Mouse (Mus musculus) c-Kit-positive CD71-negative TER-119-negative erythroid progenitor cells, embryonic 14.5 days (primary cell): ENCODE measurements at regions not wholly inside any gene's neighbourhood (a gene's known extent, or its start where the extent isn't known, plus 50 kb on each side); places are given as distances from the start of the nearest gene placed in this dataset.

Experiments used
- DNase-seq: peaks from one replicate; pipeline ENCODE4 v3.0.0-alpha.2; 2013; ENCODE audit warnings: low read depth

DNA sequence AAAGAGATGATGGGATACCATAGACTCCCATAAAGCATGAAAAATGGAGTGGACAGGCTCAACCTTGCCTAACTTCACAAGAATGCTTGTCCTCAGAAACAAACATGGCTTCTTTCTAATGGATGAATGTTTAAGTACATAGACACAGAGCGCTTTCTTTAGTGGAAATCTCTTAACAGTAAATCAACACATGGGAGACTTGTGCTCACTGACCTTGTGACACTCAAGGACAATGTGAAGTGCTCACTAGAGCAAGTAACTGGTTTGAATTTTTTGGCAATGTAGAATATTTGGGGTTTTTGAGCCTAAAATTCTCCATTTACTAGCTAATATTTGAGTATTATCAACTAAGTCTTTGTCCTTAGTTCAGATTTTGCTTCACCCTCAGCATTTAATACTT lies 88.0 kb downstream of the Tent5c start:
- DNase-seq: no peak

DNA sequence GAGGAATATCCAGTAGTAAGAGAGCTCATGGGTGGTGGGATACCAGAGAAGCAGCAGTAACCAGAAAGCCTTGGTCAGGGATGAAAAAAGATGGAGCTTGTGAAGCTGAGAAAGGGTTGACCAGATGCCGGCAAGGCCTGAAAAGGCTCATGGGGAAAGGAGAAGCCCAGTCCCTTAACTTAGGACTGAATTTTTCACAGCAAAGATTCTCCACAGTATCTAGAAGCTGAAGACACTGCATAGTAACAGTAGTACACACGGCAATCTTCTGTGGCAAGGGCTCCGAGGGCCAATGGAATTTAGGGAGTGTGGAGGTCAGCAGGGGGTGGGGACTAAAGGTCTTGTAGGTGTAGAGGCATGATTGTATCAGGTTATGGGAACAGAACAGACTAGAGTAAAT lies 91.6 kb downstream of the Tent5c start:
- DNase-seq: no peak

DNA sequence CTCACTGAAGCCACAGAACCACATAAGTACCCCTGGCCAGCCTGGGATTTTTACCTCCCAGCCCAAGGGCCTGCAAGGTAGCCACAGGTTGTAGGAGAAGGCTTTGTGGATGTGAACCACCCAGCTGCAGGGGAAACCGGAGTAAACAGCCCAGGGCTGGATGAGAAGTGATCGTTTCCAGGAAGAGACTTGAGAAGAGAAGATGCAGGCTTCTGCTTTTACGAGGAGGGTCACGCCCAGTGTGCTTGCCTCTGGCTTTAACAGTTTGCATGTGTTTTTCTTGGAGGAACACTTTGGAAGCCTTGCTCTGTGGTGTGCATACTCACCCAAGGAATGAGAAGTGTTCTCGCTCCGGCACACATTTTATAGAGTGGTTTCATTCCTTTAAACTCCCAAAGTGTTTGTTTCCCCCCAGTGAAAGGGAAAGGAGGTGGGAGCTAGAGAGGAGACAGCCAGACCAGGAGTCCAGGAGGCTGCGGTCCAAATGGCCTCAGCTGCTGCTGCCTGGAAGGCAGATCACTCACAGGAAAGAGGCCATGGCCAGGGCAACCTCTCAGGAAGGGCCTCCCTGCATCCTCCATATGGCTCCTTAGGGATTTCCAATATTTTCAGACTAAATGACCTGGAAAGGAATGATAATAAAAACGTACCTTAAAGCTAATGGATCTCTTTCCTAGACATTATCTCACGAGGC lies 94.1 kb downstream of the Tent5c start:
- DNase-seq: no peak

DNA sequence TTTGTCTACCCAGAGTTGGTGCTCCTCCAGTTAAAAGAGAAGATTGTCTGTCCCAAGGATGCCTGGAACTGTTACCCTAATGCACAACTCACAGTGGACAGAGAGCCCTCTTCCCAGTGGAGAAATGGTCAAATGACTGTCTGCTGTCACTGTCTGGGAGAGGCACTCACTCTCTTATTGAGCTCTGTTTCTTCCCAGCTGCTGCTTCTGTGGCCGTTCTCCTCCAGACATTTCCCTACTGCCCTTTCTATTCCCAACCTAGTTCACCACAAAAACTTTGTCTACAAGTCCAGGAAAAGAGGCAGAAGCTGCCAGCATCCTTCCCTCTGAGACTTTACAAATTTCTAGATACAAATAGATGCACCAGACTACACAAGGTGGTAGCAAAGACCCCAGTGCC lies 95.2 kb downstream of the Tent5c start:
- DNase-seq: no peak

DNA sequence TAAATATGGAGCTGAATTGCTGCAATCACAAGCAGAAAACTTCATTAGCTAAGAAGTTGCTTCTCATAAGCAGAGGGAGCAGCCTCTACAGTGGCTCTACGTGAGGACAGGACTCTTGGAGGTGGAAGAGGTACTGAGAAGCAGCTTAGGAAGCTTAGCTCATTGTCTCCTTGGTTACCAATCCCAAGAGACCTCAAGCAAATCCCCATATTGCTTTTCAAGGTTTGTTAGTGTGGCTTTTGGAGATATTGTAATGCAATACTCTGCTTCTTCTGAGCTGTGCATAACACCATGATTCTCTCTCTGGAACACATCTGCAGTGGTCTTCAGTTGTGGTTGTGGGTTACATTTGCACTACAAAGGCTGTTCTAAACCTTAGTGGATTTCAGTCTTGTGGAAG lies 106.9 kb downstream of the Tent5c start:
- no peak for DNase-seq

DNA sequence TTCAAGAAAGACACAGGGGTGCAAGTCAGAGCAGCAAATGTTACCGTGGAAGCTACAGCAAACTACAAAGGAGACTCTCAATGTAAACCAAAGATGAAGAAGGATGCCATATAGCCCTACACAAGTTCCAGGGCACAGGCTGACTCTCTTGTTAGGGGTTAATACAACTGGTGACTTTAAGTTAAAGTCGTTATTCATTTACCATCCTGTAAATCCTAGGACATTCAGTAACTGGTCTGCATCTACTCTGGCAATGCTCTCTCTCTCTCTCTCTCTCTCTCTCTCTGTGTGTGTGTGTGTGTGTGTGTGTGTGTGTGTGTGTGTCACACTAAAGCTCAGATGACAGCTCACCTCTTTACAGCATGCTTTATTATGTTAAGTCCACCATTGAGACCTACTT lies 107.8 kb downstream of the Tent5c start:
- DNase-seq: no peak

DNA sequence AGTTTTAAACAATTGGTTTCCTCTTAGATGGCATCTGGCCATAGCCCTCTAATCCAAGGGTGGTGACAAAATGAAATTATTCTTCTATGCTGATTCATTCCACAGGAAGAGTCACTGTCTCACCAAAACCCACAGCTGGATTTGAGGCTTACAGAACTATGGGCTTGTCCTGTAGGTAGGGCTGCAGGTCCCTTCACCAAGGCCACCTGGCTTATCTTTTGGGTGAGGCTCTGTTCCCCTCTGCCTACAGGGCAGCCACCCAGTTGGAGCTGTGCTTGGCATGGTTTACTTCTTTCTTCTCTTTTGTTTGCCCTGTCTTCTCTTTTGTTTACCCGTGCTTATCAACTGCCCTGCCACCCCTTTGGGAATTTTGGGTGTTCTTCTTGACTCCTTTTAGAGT lies 113.0 kb downstream of the Tent5c start:
- DNase-seq: no peak

DNA sequence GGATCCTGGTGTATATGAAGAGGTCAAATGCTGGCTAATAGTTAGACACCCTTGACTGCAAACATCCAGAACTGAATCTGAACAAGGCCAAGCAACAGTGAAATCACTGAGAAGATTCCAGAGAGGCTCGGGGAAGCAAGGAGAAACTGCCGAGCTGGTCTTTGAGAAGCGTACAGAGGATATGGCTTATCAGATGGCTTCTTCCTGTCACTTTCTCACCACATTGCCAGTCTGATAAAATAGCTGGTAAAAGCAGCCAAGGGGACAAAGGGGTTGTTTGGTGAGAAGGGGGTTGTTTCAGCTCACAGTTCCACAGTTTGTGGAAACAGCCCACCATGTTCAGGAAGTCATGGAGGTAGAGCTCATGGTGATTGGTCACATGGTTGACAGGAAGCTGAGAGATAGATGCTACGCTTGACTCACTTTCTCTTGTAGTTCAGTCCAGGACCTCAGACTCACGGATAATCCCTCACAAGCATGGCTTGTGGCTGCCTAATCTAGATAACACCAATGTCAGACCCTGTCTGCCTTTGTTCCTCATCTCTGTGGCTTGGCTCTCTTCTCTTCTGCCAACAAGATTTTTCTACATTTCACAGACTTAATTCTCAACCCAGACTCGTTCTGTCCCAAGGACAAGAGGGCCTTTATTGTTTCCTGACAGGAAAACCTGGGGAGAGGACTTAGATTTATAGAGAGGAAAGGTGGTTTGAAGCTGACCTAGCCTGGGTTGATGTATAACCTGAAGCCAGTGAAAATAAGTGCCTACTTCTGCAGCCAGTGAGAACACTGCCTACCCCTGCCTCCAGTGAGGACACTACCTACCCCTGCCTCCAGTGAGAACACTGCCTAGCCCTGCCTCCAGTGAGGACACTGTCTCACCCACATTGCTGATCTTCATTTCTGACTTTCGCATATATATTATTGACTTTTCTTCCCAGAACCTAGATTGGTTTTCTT lies 122.0 kb downstream of the Tent5c start:
- no peak for DNase-seq

DNA sequence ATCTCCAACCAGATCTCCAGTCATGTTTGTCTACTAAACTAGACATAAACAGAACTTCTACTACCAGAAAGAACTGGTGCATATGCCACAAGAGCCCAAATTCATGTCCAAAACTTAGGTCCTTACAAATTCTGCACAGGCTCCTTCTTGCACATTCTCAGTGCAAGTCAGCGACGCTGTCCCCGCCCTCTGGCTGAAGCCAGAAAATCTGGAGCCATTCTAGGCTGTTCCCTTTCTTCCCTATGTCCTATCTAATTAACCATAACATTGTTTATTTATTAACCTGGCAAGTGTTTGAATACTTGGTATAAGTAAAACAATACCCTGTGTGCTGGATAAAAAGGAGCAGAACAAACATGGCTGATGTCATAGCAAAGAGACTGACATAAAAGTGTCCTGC lies 122.7 kb downstream of the Tent5c start:
- no peak for DNase-seq

DNA sequence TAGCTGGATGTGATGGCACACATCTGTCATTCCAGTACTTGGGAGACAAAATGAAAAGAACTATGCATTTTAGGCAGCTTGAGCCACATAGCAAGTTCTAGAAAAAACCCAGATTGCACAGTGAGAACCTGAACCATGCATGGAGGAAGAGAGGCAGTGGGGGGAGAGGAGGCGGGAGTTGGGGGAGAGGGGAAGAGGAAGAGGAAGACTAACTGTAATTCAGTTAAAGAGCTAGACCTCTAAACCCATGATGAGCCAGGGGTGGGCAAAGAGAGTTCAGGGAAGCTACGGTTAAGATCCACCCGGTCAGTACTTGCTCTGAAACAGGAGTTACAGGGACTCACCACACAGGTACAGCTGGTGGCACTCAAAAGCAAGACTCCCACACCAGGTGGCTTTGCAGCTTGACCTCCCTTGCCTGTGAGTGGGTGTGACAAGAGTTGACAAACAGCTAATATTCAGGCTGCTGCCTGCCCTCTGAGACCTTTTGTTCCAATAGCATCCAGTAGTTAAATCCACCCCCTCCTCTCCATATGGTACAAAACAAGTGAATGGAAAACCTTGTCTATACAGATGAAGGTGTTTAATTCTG lies 123.7 kb downstream of the Tent5c start:
- DNase-seq: no peak

DNA sequence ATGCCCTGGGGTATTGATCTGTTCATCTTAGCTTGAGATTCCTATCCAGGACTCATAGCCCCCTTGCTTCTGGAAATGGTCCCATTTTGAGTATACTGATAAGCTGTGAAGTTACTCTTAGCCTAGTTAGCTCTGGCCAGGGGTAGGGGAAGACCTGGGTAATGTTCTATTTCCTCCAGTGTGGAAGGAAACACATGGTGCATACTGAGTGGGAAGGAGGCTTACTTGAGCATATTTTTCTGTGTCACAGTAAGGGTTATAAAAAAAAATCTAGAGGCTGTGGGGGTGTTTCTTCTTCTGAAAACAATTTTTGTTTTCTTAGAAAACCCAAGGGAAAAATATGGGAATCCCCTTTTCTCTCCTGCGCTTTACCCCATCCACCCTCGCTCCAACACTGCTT lies 124.4 kb downstream of the Tent5c start:
- DNase-seq: no peak

DNA sequence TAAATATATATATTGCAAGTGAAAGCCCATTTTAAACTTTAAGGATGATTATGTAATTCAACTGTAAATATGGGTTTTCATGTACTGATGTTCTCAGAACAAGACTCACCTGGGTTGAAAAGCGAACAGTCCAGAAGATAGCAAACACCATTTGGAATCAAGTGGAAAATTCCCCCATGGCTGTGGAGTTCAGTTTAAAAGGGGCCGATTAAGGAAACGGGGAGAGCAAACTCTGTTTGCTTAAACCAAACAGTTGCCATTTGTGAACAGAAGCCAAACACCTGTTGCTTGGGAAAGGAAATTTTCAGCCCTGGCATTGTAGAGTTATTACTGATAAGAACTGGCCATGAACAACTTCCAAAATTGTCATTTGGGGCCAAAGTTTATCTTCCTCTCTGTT lies 126.1 kb downstream of the Tent5c start:
- DNase-seq: no peak

DNA sequence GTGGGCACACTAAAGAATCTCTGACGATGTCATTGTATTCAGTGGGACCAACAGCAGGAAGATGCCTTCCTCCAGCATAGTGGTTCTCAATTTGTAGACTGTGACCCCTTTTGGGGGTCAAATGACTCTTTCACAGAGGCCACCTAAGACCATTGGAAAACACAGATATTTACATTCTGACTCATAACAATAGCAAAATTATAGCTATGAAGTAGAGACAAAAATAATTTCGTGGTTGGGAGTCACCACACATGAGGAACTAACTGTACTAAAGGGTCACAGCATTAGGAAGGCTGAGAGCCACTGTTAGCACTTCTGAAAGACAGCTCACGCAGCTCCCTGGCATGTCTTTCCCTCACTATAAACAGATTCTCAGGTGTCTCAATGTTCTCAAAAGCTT lies 129.1 kb downstream of the Tent5c start:
- DNase-seq: no peak

DNA sequence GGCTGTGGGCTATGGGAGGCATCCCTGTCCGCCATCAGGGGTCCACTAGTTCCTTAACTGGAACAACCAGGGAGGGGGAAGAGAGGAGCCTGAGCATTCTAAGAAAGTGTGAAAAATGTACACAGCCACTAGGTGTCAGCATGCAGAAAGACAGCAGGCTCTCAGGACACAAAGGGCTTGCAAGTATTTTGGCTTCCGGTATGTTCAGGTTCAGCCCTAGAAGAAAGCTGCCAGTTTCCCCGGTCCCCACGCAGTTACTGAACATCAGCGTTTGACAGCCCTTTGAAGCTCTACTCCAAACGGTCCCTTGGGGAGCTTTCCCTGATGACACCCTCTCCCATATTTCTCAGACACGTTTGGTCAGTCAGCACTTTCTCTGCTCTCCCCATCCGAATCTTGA lies 130.1 kb downstream of the Tent5c start:
- DNase-seq: peak; percentile 39

DNA sequence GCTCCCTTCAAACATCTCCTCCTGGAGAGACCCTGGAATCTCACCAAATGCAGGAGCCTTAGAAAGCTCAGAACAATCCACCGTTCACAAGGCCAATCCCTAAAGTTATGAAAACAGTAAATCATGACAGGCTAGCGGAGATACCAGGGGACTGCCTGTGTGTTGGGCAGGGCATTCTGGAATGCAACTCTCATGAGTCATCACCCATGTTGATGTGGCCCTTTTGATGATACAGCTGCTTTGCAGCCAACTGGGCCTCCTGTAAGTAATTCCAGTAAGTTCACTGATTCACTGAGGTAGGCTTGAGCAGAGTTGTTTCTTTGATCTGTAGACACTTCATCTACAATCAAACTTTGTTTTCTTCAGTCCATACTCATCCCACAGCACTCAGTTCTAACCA lies 155.6 kb downstream of the Tent5c start:
- no peak for DNase-seq

DNA sequence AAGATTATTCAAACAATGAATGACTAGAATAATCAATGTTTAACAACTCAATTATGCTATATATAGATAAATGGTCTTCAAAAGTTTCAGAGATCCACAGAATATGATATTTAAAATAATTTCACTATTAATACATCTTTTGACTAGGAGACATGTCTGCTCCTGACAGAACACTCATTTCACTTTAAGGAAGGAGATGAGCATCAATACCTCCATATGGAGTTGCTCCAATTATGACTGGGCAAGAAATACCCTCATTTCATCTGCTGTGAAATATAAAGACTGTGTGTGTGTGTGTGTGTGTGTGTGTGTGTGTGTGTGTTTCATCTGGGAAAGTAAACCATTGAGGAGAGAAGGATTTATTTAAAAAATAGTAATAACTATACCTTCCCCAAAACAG lies 156.2 kb upstream of the Wdr3 start:
- no peak for DNase-seq

DNA sequence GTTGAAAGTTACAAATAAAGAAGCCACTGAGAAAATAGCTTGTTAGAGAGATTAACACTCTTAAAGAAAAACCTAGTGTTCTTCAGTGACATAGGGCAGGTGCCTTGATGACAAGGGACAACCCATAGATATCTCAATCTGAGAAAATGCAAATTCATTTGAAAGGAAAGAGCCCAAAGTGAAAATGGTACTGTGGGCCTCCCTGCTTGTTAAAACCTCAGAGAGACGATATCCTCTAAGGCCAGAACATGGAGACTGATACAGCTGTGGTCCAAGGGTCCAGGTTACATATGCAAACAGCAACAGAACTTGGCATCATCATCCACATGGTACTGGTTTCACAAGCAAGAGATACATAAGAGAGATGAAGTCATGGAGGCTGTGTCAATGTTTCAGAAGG lies 125.6 kb upstream of the Wdr3 start:
- no peak for DNase-seq

DNA sequence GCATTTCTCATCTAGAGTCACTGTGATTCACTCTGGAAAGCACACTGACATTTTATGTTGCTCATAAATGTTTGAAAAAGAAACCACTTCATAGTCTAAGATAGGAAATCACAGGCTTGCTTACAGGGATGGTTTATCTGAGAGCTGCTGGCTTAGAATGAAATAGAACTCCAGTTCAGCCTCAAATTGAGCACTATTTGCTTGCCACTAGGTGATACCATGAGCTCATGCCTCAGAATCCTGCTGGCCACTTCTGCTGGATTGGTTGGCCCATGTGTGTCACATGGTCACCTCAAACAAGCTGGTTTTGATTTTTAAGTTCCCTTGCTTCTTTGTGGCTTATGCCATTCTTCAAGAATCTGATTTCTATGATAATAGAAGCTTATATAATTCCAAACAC lies 104.8 kb upstream of the Wdr3 start:
- DNase-seq: no peak

DNA sequence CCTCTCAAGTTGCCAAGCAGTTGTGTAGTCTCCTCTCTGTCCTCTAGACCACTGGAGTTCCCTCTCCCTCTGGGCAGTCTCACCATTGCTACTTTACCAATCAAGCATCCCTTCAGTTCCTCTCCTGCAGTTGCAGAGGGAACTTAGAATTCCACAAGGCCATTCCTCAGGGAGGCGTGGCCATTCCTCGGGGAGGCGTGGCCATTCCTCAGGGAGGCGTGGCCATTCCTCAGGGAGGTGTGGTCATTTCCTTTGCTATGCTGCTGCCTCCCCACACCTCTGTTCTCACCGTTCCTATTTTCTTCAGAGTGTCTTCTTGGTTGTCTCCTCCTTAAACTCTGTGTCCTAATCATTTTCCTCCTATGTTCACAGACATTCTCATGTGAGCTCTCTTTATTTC lies 102.8 kb upstream of the Wdr3 start:
- DNase-seq: no peak
